Mouse (Mus musculus): ENCODE results near the gene Smarca2.
"Not testable (repeated sequence)": the region's sequence is repeated elsewhere in the genome, so short reads cannot be mapped to it uniquely, and the experiment has no call there.

The Smarca2 gene

DNA sequence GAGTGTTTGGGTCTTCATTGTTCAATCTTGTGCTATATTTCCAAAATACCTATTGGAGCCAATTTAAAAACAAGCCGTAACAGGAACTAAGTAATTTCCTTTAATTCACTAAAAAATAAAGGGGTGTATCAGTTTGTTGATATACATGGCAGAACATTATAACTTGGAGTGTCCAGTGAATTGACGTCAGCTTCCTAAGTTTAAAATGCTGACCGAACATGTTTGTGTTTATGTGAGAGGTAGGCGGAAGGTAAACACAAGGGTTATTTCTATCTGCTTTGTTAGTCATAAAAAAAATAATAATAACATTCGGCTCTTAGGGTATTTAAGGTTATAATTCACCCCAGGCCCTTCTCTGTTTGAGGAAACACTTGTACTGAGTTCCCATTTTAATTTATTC, 12.4 kb downstream of the Smarca2 start:
- no peak for DNase-seq (ENCODE audit: low spot score)

DNA sequence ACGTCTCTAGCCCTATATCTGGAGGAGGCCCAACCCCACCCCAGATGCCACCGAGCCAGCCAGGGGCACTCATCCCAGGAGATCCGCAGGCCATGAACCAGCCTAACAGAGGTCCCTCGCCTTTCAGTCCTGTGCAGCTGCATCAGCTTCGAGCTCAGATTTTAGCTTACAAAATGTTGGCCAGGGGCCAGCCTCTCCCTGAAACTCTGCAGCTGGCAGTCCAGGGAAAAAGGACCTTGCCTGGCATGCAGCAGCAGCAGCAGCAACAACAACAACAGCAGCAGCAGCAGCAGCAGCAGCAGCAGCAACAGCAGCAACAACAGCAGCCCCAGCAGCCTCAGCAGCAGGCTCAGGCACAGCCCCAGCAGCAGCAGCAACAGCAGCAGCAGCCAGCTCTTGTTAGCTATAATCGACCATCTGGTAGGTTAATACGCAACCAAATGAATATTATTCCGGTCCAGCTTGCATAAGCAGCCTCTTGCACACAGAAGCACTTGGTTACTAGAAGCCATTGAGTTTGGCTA, 25.9 kb downstream of the Smarca2 start:
- no peak for DNase-seq (ENCODE audit: low spot score)

- no peak for DNase-seq (ENCODE audit: low spot score)
Observed at GRCm38 (mm10) chr19:26632228-26632627, 27.4 kb downstream of the Smarca2 start.

DNA sequence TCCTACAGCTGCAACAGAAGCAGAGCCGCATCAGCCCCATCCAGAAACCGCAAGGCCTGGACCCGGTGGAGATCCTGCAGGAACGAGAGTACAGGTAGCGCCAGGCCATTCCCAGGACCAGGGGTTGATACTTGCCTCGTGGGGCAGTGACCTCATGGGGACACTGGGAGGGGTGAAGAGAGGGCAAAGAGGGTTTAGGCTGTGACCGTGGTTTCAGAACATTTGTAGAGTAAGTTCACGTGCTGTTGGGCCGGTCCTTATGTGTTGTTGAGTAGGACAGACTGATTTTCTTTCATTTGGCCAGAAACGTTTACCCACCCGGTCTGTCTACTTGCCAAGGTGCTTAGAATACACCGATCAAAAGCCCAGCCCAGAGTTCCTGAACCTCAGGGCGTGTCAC, 35.7 kb downstream of the Smarca2 start:
- DNase-seq (ENCODE audit: low spot score): no peak

GRCm38 (mm10) chr19:26641269-26641668, 36.4 kb downstream of the Smarca2 start:
- DNase-seq (ENCODE audit: low spot score): no peak

DNA sequence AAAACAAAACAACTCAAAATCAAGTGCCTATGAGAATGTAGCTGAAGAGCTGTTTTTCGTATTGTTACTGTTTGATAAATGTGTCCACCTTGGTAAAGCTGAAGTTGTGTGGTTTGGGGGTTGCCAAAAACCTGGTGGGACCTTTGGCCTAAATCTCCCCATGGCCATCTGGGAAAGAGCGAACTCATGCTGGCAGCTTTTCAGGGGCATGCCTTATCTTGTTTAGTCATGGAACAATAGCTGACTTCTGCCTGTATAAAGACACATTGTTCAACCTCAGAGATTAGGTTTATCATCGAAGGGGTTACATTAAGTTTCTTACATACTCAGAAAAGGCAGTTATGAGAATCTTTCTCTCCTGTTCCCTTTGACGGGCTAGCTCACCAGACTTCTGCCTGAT, 38.2 kb downstream of the Smarca2 start:
- DNase-seq (ENCODE audit: low spot score): no peak

- DNase-seq (ENCODE audit: low spot score): no peak
Observed at GRCm38 (mm10) chr19:26643936-26644335, 39.1 kb downstream of the Smarca2 start.

DNA sequence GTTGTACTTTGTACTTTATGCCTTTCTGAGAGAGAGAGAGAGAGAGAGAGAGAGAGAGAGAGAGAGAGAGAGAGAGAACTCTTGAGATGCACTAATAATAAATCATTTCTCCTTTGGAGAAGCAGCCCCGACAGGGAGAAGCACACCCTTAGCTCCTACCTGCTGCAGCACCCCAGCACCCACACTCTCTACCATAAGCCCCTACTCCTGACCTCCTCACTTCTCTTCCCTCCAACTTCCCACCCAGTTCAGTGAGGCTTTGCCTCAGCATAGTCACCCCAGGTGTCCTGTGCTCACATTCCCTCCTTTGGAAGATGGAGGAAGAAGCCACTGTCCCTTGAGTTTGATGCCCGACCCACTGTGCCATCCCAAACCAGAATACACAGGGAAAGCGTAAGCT, 40.2 kb downstream of the Smarca2 start:
- no peak for DNase-seq (ENCODE audit: low spot score)

GRCm38 (mm10) chr19:26646128-26646527, 41.3 kb downstream of the Smarca2 start:
- DNase-seq (ENCODE audit: low spot score): no peak

- DNase-seq (ENCODE audit: low spot score): no peak
Observed at GRCm38 (mm10) chr19:26650585-26651273, 45.9 kb downstream of the Smarca2 start.

GRCm38 (mm10) chr19:26658324-26658723, 53.5 kb downstream of the Smarca2 start:
- DNase-seq (ENCODE audit: low spot score): no peak

DNA sequence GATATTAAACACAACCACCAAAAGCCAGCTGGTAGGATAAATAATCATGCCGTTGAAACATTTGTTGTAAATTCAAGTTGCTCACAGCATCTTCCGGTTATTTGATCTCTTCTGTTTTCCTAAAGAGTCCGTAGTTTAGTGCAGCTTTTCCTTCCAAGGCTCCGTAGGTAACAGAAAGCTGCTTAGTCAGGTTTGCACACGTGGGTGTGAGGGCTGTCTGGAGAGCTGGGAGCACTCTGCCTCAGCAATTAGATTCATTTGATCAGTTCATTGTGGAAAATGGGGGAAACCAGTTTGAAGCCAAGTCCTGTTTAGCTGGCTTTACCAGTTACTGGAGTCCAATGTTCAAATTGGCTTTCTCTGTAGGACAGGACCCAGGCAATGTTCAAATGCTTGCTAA, 55.1 kb downstream of the Smarca2 start:
- no peak for DNase-seq (ENCODE audit: low spot score)

DNA sequence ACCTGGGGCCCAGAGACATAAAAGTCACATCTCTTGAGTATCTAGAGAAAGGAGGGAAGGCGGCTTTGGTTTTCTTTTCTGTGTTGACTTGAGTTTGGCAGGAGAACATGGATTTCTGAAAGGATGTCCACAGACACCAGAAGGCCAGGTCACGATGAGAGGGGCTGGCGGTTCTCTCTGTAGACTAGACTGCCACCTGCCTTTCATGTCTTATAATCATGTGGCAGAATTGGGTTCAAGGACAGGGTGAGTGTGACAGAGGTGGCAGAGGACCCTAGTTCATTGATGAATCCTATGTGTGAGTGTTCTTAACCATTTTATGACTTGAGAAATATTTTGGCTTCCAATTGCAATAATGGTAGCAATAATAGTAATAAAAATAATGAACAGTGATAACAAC, 56.3 kb downstream of the Smarca2 start:
- DNase-seq (ENCODE audit: low spot score): no peak

- no peak for DNase-seq (ENCODE audit: low spot score)
Observed at GRCm38 (mm10) chr19:26666303-26666702, 61.5 kb downstream of the Smarca2 start.

- no peak for DNase-seq (ENCODE audit: low spot score)
Observed at GRCm38 (mm10) chr19:26670089-26670488, 65.2 kb downstream of the Smarca2 start.

- not testable (repeated sequence) for DNase-seq (ENCODE audit: low spot score)
Observed at GRCm38 (mm10) chr19:26671413-26671812, 66.6 kb downstream of the Smarca2 start.

- DNase-seq (ENCODE audit: low spot score): no peak
Observed at GRCm38 (mm10) chr19:26675917-26676316, 71.1 kb downstream of the Smarca2 start.

- DNase-seq (ENCODE audit: low spot score): no peak
Observed at GRCm38 (mm10) chr19:26678543-26678942, 73.7 kb downstream of the Smarca2 start.

DNA sequence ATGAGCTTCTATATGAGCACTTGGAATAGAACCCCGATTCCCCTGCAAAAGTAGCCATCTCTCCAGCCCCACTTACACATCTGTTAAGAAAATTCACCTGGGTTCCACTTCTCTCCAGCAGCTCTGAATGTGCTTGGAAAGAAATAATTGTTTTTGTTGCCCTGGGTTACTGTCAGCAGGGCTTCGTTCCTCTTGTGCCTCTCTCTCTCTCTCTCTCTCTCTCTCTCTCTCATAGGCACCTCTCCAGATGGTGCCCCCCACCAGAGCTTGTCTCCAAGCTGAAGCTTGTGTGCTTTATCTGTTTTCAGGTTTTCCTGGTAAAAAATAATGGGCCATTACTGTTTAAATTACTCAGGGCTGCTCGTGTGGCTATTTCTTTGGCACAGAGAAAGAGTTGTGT, 74.8 kb downstream of the Smarca2 start:
- no peak for DNase-seq (ENCODE audit: low spot score)

DNA sequence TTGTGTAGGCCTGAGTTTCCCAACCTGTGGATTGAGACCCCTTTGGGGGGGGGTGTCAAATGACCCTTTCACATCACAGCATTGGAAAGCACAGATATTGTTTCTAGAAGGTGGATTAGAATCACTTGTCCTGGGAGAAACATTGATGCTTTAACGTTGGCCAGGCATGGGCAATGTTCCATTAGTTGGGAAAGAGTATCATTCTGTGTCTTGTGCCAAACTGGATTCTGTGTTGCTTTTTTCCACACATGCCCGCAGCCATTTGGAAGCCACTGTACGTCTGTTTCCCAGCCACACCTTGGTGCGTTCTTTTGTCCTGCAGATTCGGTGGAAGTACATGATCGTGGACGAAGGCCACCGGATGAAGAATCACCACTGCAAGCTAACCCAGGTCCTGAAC, 76.7 kb downstream of the Smarca2 start:
- DNase-seq (ENCODE audit: low spot score): no peak

GRCm38 (mm10) chr19:26682130-26682529, 77.3 kb downstream of the Smarca2 start:
- no peak for DNase-seq (ENCODE audit: low spot score)

- no peak for DNase-seq (ENCODE audit: low spot score)
Observed at GRCm38 (mm10) chr19:26682731-26683130, 77.9 kb downstream of the Smarca2 start.

GRCm38 (mm10) chr19:26683731-26684130, 78.9 kb downstream of the Smarca2 start:
- no peak for DNase-seq (ENCODE audit: low spot score)

DNA sequence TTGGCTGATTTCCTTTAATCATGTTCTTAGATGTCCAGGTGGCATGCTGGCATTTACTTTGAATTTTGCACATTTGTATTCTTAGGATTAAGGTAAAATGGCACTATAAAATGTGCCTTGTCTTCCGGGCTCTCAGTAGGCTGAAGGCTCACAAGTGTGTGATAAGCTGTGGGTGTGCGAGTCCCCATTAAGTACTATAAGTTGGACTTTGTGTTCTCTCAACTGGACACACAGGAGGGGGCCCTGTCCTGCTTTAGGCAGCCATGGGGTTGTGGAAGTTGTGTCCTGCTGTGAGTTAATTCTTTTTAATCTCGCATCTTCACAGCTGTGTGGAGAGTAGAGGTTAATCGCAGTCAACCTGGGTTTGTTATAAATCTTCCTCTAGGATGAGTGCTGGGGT, 85.7 kb downstream of the Smarca2 start:
- DNase-seq (ENCODE audit: low spot score): no peak
